Mouse (Mus musculus) liver, embryonic 16.5 days (tissue): ENCODE measurements around the gene Cacnb2. TPM values are rescaled to one million over a fixed set of nuclear protein-coding genes. Genes with fewer than 3 reads are reported as not detected.

Experiments used
- ATAC-seq: fragments of 200-750 bp; cut with Nextera tagmentation; 2 replicates; pipeline ENCODE4 v1.8.0; 2017; ENCODE audit warnings: low read depth, mild to moderate bottlenecking, moderate number of reproducible peaks, moderate library complexity
- H3K27ac ChIP-seq: fragments of 300-500 bp; sonication (generic); 2 replicates; pipeline ENCODE4 v1.5.1; 2014; ENCODE audit warnings: mild to moderate bottlenecking, low read length
- H3K27me3 ChIP-seq: fragments of 300-500 bp; sonication (generic); 2 replicates; pipeline ENCODE4 v1.6.1; 2014; ENCODE audit warnings: low read depth, low read length, mixed read lengths; ENCODE audit not compliant: control insufficient read depth, insufficient read depth
- H3K36me3 ChIP-seq: fragments of 300-500 bp; sonication (generic); 2 replicates; pipeline ENCODE4 v1.6.1; 2014; ENCODE audit warnings: mild to moderate bottlenecking; ENCODE audit not compliant: control insufficient read depth, insufficient read depth
- H3K4me1 ChIP-seq: fragments of 300-500 bp; sonication (generic); 2 replicates; pipeline ENCODE4 v1.6.1; 2014; ENCODE audit warnings: low read depth, low read length, mixed read lengths; ENCODE audit not compliant: control insufficient read depth
- H3K4me2 ChIP-seq: fragments of 300-500 bp; sonication (generic); 2 replicates; pipeline ENCODE4 v1.6.1; 2014; ENCODE audit warnings: low read depth, low read length, mixed read lengths
- H3K4me3 ChIP-seq: fragments of 300-500 bp; sonication (generic); 2 replicates; pipeline ENCODE4 v1.5.1; 2014; ENCODE audit warnings: low read depth, mild to moderate bottlenecking, low read length
- H3K9ac ChIP-seq: fragments of 300-500 bp; sonication (generic); 2 replicates; pipeline ENCODE4 v1.6.1; 2014; ENCODE audit warnings: low read depth, low read length
- H3K9me3 ChIP-seq: fragments of 300-500 bp; sonication (generic); replicated peaks from 2 replicates; pipeline ENCODE4 v1.6.1; 2016; ENCODE audit warnings: low read length; ENCODE audit not compliant: control insufficient read depth
- WGBS: fragments of 180-500 bp; shearing (Covaris S2); extraction: QIAGEN DNeasy Blood & Tissue Kit; methylation state at CpG from one replicate; pipeline ENCODE4 v1.1.7; 2014; ENCODE audit not compliant: insufficient replicate concordance; 5-methylcytosine and 5-hydroxymethylcytosine counted together
- polyA plus RNA-seq: library from polyadenylated mRNA; unstranded; fragments of >200 nt; fragmentation: Nextera tagmentation; extraction: Ambion mirVana; gene quantifications from 2 replicates; pipeline ENCODE4 v1.2.1, GENCODE M21; 2015

Cacnb2 gene
- polyA plus RNA-seq, 1 experiment from 2014 or later, result 0.26 TPM

DNA sequence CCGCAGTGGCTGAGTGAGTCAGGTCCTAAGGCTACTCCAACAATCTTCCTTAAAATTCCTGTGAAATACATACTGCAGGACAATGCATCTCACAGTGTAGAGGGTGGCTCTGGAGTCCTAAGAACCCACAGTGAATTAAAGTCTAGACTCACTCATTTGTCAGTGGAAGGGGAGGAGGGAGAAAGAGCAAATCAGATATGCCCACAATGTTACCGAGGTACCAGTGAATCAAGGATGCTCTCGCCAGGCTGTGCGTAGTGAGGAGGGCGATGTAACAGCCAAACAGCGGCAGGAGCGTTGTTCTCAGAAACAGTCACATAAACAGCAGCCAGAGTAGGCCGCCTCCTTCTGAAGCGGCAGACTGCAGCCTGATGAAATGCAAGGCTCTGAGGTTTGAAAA lies 136.0 kb downstream of the Cacnb2 start:
- no peak for ATAC-seq
- H3K9me3 ChIP-seq, result no peaks in the 10 kb centered on the region
- H3K4me1 ChIP-seq, result no peaks in the 10 kb centered on the region
- H3K27me3 ChIP-seq, result no peaks in the 10 kb centered on the region
- no peak overlapping the region for H3K4me2 ChIP-seq
- 62% methylated on average over 9 of the region's 9 CpGs for WGBS
- no peak overlapping the region for H3K27ac ChIP-seq
- no peak overlapping the region for H3K4me3 ChIP-seq
- no peaks in the 10 kb centered on the region for H3K36me3 ChIP-seq
- no peak overlapping the region for H3K9ac ChIP-seq

DNA sequence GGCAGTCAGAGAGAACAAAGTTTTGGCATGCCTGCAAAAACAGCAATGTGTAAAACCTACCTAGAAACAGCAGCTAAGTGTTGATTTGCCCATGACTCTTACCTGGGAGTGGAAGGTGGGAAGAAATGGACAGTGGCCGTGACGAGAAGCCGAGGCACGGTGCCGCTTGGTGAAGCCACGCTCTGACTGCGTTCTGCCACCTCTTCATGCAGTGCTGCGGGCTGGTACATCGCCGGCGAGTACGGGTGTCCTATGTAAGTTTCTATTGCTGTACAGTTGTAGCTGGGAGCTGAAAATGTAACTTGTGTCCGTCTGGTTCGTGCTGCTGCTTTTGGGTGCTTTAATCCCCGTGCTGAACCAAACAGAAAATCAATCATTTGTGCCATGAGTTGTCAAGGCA lies 136.6 kb downstream of the Cacnb2 start:
- WGBS, result 69% methylated on average over 15 of the region's 15 CpGs
- Histone ChIP-seq H3K4me2 (no peak overlapping the region), H3K27ac (no peak overlapping the region), H3K27me3 (no peaks in the 10 kb centered on the region), H3K4me3 (no peak overlapping the region), H3K4me1 (no peaks in the 10 kb centered on the region), H3K9ac (no peak overlapping the region), H3K36me3 (no peaks in the 10 kb centered on the region), H3K9me3 (no peaks in the 10 kb centered on the region)
- ATAC-seq, result no peak

DNA sequence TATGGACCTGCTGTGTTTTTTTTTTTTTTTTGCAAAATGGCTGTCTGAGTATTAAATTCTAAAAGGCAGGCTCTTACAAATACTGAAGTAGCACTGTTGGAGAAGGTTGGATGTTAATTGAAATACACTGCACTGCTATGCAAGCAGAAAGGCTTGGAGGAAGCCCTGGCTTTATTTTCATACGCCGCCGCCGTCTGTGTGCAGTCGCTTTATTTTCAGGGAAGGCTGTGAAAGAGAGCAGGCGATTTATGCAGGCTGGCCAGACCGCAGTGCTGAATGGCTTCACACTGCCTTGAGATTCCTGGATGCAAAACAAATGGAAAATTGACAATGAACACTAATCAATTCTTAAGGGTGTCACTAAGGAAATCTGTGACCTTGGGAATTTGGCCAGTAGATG lies 137.5 kb downstream of the Cacnb2 start:
- Histone ChIP-seq H3K9ac (no peak overlapping the region), H3K9me3 (no peaks in the 10 kb centered on the region), H3K4me3 (no peak overlapping the region), H3K27me3 (no peaks in the 10 kb centered on the region), H3K4me1 (no peaks in the 10 kb centered on the region), H3K27ac (no peak overlapping the region), H3K4me2 (no peak overlapping the region), H3K36me3 (no peaks in the 10 kb centered on the region)
- WGBS, result 77% methylated on average over 7 of the region's 7 CpGs
- ATAC-seq, result no peak

- H3K4me2 ChIP-seq, result no peak overlapping the region
- no peaks in the 10 kb centered on the region for H3K36me3 ChIP-seq
- no peaks in the 10 kb centered on the region for H3K4me1 ChIP-seq
- 71% methylated on average over 1 of the region's 1 CpGs for WGBS
- no peak overlapping the region for H3K9ac ChIP-seq
- no peak for ATAC-seq
- H3K27ac ChIP-seq, result no peak overlapping the region
- no peak overlapping the region for H3K4me3 ChIP-seq
- no peaks in the 10 kb centered on the region for H3K27me3 ChIP-seq
- no peaks in the 10 kb centered on the region for H3K9me3 ChIP-seq
These were observed 141.9 kb downstream of the Cacnb2 start for GRCm38 (mm10) chr2:14744761-14745160.

- no peak overlapping the region for H3K4me3 ChIP-seq
- no peaks in the 10 kb centered on the region for H3K27me3 ChIP-seq
- H3K4me2 ChIP-seq, result no peak overlapping the region
- no peak for ATAC-seq
- H3K4me1 ChIP-seq, result no peaks in the 10 kb centered on the region
- no peaks in the 10 kb centered on the region for H3K36me3 ChIP-seq
- no peaks in the 10 kb centered on the region for H3K9me3 ChIP-seq
- WGBS, result 64% methylated on average over 4 of the region's 4 CpGs
- no peak overlapping the region for H3K9ac ChIP-seq
- H3K27ac ChIP-seq, result no peak overlapping the region
These were observed 160.0 kb downstream of the Cacnb2 start for GRCm38 (mm10) chr2:14762846-14763245.

DNA sequence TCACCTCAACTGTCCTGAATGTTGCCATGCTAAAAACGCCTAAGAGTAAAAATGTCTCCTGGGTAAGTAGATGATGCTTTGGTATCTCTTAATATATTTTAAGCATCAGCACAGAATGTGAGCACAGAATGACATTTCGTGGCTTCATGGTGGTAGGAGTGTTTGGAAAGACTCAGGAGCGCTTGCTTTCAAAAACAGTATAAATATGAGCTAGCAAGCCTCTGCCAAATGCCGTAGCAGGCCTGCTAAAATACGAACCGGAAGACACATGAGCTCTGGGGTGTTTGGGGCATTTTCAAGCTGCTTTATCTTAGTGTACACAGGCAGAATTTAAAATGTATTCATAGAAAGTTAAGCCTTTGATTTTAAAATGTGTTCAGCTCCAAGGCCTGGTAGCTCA lies 161.0 kb downstream of the Cacnb2 start:
- 60% methylated on average over 6 of the region's 6 CpGs for WGBS
- Histone ChIP-seq H3K9ac (no peak overlapping the region), H3K36me3 (no peaks in the 10 kb centered on the region), H3K9me3 (no peaks in the 10 kb centered on the region), H3K4me3 (no peak overlapping the region), H3K27ac (no peak overlapping the region), H3K27me3 (no peaks in the 10 kb centered on the region), H3K4me1 (no peaks in the 10 kb centered on the region), H3K4me2 (no peak overlapping the region)
- no peak for ATAC-seq

- Histone ChIP-seq H3K27me3 (no peaks in the 10 kb centered on the region), H3K27ac (no peak overlapping the region), H3K36me3 (no peaks in the 10 kb centered on the region), H3K4me3 (no peak overlapping the region), H3K4me2 (no peak overlapping the region), H3K9me3 (no peaks in the 10 kb centered on the region), H3K4me1 (no peaks in the 10 kb centered on the region), H3K9ac (no peak overlapping the region)
- ATAC-seq, result no peak
- 64% methylated on average over 1 of the region's 1 CpGs for WGBS
These were observed 166.6 kb downstream of the Cacnb2 start for GRCm38 (mm10) chr2:14769448-14769847.

GRCm38 (mm10) chr2:14770635-14771034 lies 167.7 kb downstream of the Cacnb2 start:
- Histone ChIP-seq H3K9ac (no peak overlapping the region), H3K9me3 (no peaks in the 10 kb centered on the region), H3K4me1 (no peaks in the 10 kb centered on the region), H3K27ac (no peak overlapping the region), H3K4me2 (no peak overlapping the region), H3K4me3 (no peak overlapping the region), H3K27me3 (no peaks in the 10 kb centered on the region), H3K36me3 (no peaks in the 10 kb centered on the region)
- no peak for ATAC-seq
- 44% methylated on average over 4 of the region's 4 CpGs for WGBS

DNA sequence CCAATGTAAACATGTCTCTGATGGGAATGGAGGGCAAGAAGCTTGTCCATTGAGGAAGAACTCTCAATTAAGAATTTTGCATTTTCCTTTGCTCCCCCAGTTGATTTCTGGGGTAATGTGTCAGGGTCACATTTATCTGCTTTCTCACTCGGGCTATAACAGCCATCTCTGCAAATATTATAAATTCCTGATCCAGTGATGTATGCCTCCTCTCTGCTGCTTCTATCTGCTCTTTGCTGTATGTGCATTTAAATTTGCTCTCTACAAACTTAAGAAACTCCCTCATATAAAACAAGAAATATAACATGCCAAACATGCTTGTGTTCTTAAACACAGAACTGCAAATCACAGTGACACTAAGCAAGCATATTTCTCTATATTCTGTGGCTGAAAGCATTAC lies 171.5 kb downstream of the Cacnb2 start:
- no peak for ATAC-seq

More for the DNA sequence above, 171.5 kb downstream of the Cacnb2 start:
- no peak overlapping the region for H3K9ac ChIP-seq
- H3K4me1 ChIP-seq, result no peaks in the 10 kb centered on the region
- no peaks in the 10 kb centered on the region for H3K27me3 ChIP-seq
- no peaks in the 10 kb centered on the region for H3K36me3 ChIP-seq
- H3K9me3 ChIP-seq, result no peaks in the 10 kb centered on the region
- 44% methylated on average over 1 of the region's 1 CpGs for WGBS
- no peak overlapping the region for H3K4me3 ChIP-seq
- no peak overlapping the region for H3K27ac ChIP-seq
- no peak overlapping the region for H3K4me2 ChIP-seq
